Mouse (Mus musculus): Measurements from ENCODE around the gene Pisd. TPM values are rescaled to one million over a fixed set of nuclear protein-coding genes. Genes with fewer than 3 reads are reported as not detected.

The Pisd gene
- polyA plus RNA-seq, 1 experiment from 2014 or later = 48.3 TPM

GRCm38 (mm10) chr5:32711485-32711884 is 74.0 kb downstream of the Pisd start:
- no peak for DNase-seq (ENCODE audit: low spot score)

- DNase-seq (ENCODE audit: low spot score) = no peak
Observed at GRCm38 (mm10) chr5:32706226-32706780, 79.1 kb downstream of the Pisd start.

DNA sequence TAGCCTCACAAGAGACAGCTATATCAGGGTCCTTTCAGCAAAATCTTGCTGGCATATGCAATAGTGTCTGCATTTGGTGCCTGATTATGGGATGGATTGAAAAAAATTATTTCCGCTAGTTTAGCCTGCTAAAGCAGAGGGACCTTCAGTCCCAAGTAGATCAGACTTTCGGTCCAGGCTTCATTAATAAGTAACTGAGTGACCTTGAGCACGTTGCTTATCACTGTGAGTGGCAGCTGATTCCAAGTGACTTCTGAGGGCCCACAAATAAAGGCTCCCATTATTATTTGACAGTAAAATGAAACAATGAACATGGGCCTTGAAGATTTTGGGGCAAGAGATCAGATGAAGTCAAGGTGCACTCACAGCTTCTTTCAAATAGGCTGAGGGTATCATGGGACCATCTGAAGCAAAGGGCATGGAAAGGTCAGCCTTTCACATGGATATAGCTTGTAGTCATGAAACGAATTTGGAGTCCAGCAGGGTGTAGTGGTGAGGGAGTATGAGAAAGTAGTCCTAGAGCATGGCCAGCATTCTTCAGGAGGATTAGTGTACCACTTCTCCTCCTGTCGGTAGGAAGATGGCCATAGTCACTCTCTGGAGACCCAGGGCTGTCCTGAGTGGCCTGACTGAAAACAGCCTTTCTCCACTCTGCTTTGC is 88.1 kb downstream of the Pisd start:
- DNase-seq (ENCODE audit: low spot score) = no peak

- no peak for DNase-seq (ENCODE audit: low spot score)
Observed at GRCm38 (mm10) chr5:32693411-32693810, 92.0 kb downstream of the Pisd start.

Other genes with a start within 250 kb of the Pisd start
- gene Yes1, start 174.5 kb downstream of the Pisd start, polyA plus RNA-seq (2015; fragmentation: Nextera tagmentation; extraction: Ambion mirVana) = 6.0 and 6.5 TPM in 2 replicates
- not detected in 2 replicates for gene Gm20671, start 41.5 kb upstream of the Pisd start, polyA plus RNA-seq (2015; fragmentation: Nextera tagmentation; extraction: Ambion mirVana)
- 13.0 and 22.1 TPM in 2 replicates for gene Prr14l, start 68.6 kb upstream of the Pisd start, polyA plus RNA-seq (2015; fragmentation: Nextera tagmentation; extraction: Ambion mirVana)
- gene Depdc5, start 78.1 kb upstream of the Pisd start, polyA plus RNA-seq (2015; fragmentation: Nextera tagmentation; extraction: Ambion mirVana) = 13.8 and 15.3 TPM in 2 replicates
- 361 and 380 TPM in 2 replicates for gene Ywhah, start 233.2 kb upstream of the Pisd start, polyA plus RNA-seq (2015; fragmentation: Nextera tagmentation; extraction: Ambion mirVana)

Measured in thymus, postnatal 0 days (tissue).